Mouse (Mus musculus) ES-E14 (cell line): ENCODE measurements around the gene Akirin1.

Experiments used
- CHD2 ChIP-seq: IDR thresholded peaks from 2 replicates; pipeline ENCODE4 v1.6.1; 2014; ENCODE audit warnings: mild to moderate bottlenecking, low read depth, low read length, inconsistent platforms
- HCFC1 ChIP-seq: IDR thresholded peaks from 2 replicates; pipeline ENCODE4 v1.6.1; 2012; ENCODE audit warnings: low read length, inconsistent platforms, borderline replicate concordance; ENCODE audit not compliant: insufficient read depth
- MAFK ChIP-seq: IDR thresholded peaks from 2 replicates; pipeline ENCODE4 v1.6.1; 2014; ENCODE audit warnings: mild to moderate bottlenecking, low read depth, low read length, inconsistent platforms; ENCODE audit not compliant: insufficient read depth
- ZC3H11A ChIP-seq: IDR thresholded peaks from 2 replicates; pipeline ENCODE4 v1.6.1; 2012; ENCODE audit warnings: low read depth, mild to moderate bottlenecking, inconsistent platforms, low read length, borderline replicate concordance

- TF ChIP-seq HCFC1 (no peak), ZC3H11A (no peak), MAFK (no peak), CHD2 (no peak)
Observed at GRCm38 (mm10) chr4:123797403-123797802, 47.3 kb upstream of the Akirin1 start.
